ENCODE assay signal across 24 mouse cellular contexts in the genomic region with DNA sequence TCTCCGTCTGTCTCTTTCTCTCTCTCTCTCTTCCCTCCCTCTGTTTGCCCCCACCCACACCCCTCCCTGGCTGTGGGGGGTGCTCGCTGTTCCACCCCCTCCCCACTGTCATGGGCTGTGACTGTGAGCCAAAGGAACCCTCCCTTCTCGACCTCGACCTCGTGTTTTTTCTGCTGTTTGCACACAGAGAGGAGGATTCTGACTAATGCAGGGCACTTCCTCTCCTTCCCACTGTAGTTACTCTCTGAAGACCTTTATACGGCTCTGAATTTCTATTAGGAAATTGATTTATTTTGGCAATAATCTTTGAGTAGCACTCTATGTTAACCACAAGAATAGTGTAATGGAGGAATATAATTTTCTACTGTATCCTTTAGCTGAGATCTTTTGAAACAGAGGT.
DNase-seq lines count a peak whose midpoint lies in the region; ATAC-seq and TF ChIP-seq lines count a peak whose summit lies in the region.
"Had no signal": no experiment of that assay in that cellular context is flagged by ENCODE, and none has a peak within 500 bp of the region (broad histone marks: within the 10 kb centered on the region; RNA-seq: fewer than 3 reads in every experiment).

No protein-coding gene starts in this region.

- H3K4me1 ChIP-seq in hindbrain, embryonic 15.5 days (replicated peaks): no peaks in the 10 kb centered on the region
- H3K4me1 ChIP-seq in hindbrain, embryonic 16.5 days (ENCODE audit: control insufficient read depth, insufficient read depth, low read depth, low read length): peaks cover 2% of the 10 kb centered on the region; the same call in 1 of the 2 replicates
- H3K4me1 ChIP-seq in kidney, embryonic 16.5 days (ENCODE audit: insufficient read depth, low read length): peaks cover 30% of the 10 kb centered on the region
- H3K4me1 ChIP-seq in intestine, postnatal 0 days (replicated peaks; ENCODE audit: control insufficient read depth, insufficient read depth, low read length): no peaks in the 10 kb centered on the region
- H3K4me1 ChIP-seq: embryonic facial prominence, embryonic 12.5 days; embryonic facial prominence, embryonic 15.5 days; hindbrain, embryonic 12.5 days had no signal

- no peaks in the 10 kb centered on the region for H3K27me3 ChIP-seq in hindbrain, embryonic 15.5 days
- no peaks in the 10 kb centered on the region for H3K27me3 ChIP-seq in hindbrain, embryonic 16.5 days (replicated peaks; ENCODE audit: control insufficient read depth, insufficient read depth, low read length)
- H3K27me3 ChIP-seq in kidney, embryonic 16.5 days (ENCODE audit: insufficient read depth, low read length): no peaks in the 10 kb centered on the region
- H3K27me3 ChIP-seq in intestine, postnatal 0 days (replicated peaks; ENCODE audit: control insufficient read depth, insufficient read depth, low read length): no peaks in the 10 kb centered on the region
- H3K27me3 ChIP-seq: embryonic facial prominence, embryonic 12.5 days; embryonic facial prominence, embryonic 15.5 days had no signal

- H3K4me2 ChIP-seq in hindbrain, embryonic 15.5 days: no peak overlapping the region
- no peak overlapping the region for H3K4me2 ChIP-seq in hindbrain, embryonic 16.5 days (ENCODE audit: low read length)
- peak overlapping the region; percentile 39; the same call in 1 of the 2 replicates for H3K4me2 ChIP-seq in kidney, embryonic 16.5 days (replicated peaks; ENCODE audit: low read depth, low read length)
- H3K4me2 ChIP-seq in intestine, postnatal 0 days (replicated peaks; ENCODE audit: low read depth): no peak overlapping the region
- H3K4me2 ChIP-seq: embryonic facial prominence, embryonic 12.5 days; embryonic facial prominence, embryonic 15.5 days; heart, embryonic 11.5 days; hindbrain, embryonic 12.5 days had no signal

- H3K9ac ChIP-seq in hindbrain, embryonic 15.5 days: no peak overlapping the region
- H3K9ac ChIP-seq in hindbrain, embryonic 16.5 days (ENCODE audit: low read depth, low read length): no peak overlapping the region
- no peak overlapping the region for H3K9ac ChIP-seq in kidney, embryonic 16.5 days (replicated peaks; ENCODE audit: low read length)
- H3K9ac ChIP-seq in intestine, postnatal 0 days (ENCODE audit: low read depth, low read length): no peak overlapping the region
- H3K9ac ChIP-seq: embryonic facial prominence, embryonic 12.5 days; embryonic facial prominence, embryonic 15.5 days; forebrain, postnatal 0 days; hindbrain, embryonic 12.5 days had no signal

- no peak for DNase-seq in kidney, postnatal 14 days
- DNase-seq in kidney, postnatal 4 days: peak; percentile 47 to 56
- no peak for DNase-seq in kidney, postnatal 25 days
- DNase-seq: adrenal gland, adult 2 months; adrenal gland, postnatal 14 days; B cell, adult 2 months; cerebellum, adult 11 months; cerebellum, adult 2 months; cerebellum, adult 9-11 months; cerebellum, postnatal 25 days; forebrain, postnatal 0 days; gastrocnemius, adult 2 months; gastrocnemius, postnatal 14 days; heart, adult 11 months had no signal

- TF ChIP-seq CTCF in intestine, postnatal 0 days (IDR thresholded peaks at IDR 0.05; ENCODE audit: low read depth): no peak

- no peaks in the 10 kb centered on the region for H3K36me3 ChIP-seq in hindbrain, embryonic 15.5 days
- no peaks in the 10 kb centered on the region for H3K36me3 ChIP-seq in hindbrain, embryonic 16.5 days (ENCODE audit: control insufficient read depth, insufficient read depth, low read length)
- H3K36me3 ChIP-seq in kidney, embryonic 16.5 days (ENCODE audit: insufficient read depth, low read length): no peaks in the 10 kb centered on the region
- no peaks in the 10 kb centered on the region for H3K36me3 ChIP-seq in intestine, postnatal 0 days (ENCODE audit: control insufficient read depth, insufficient read depth)
- H3K36me3 ChIP-seq: embryonic facial prominence, embryonic 12.5 days; embryonic facial prominence, embryonic 15.5 days; hindbrain, embryonic 12.5 days had no signal

- no peak overlapping the region for H3K4me3 ChIP-seq in hindbrain, embryonic 15.5 days
- H3K4me3 ChIP-seq in hindbrain, embryonic 16.5 days (ENCODE audit: low read length): no peak overlapping the region
- no peak overlapping the region for H3K4me3 ChIP-seq in kidney, embryonic 16.5 days (ENCODE audit: low read length)
- H3K4me3 ChIP-seq in intestine, postnatal 0 days (ENCODE audit: low read depth, low read length): no peak overlapping the region
- H3K4me3 ChIP-seq: embryonic facial prominence, embryonic 12.5 days; embryonic facial prominence, embryonic 15.5 days; gastrocnemius, adult 2 months; hindbrain, embryonic 12.5 days had no signal

- 54% methylated on average over 6 of the region's 6 CpGs for WGBS in hindbrain, embryonic 15.5 days
- 48% methylated on average over 6 of the region's 6 CpGs for WGBS in hindbrain, embryonic 16.5 days
- WGBS in kidney, embryonic 16.5 days: 12% methylated on average over 6 of the region's 6 CpGs
- WGBS in intestine, postnatal 0 days: 33% methylated on average over 6 of the region's 6 CpGs

- no peaks in the 10 kb centered on the region for H3K9me3 ChIP-seq in hindbrain, embryonic 15.5 days
- H3K9me3 ChIP-seq in hindbrain, embryonic 16.5 days (ENCODE audit: control insufficient read depth, low read length): peaks cover 2% of the 10 kb centered on the region; the same call in 1 of the 2 replicates
- no peaks in the 10 kb centered on the region for H3K9me3 ChIP-seq in kidney, embryonic 16.5 days (ENCODE audit: low read length)
- H3K9me3 ChIP-seq in intestine, postnatal 0 days (ENCODE audit: control insufficient read depth): no peaks in the 10 kb centered on the region
- H3K9me3 ChIP-seq: embryonic facial prominence, embryonic 12.5 days; embryonic facial prominence, embryonic 15.5 days; hindbrain, embryonic 12.5 days had no signal

- ATAC-seq in hindbrain, embryonic 15.5 days (ENCODE audit: low FRiP score, low read depth): peak; percentile 54; the same call in 1 of the 2 replicates
- ATAC-seq in hindbrain, embryonic 16.5 days: no peak
- no peak for ATAC-seq in kidney, embryonic 16.5 days (ENCODE audit: low FRiP score, low TSS enrichment)
- ATAC-seq in intestine, postnatal 0 days: no peak
- ATAC-seq: CD4-positive, CD25-positive, alpha-beta regulatory T cell, adult 4 months; forebrain, embryonic 14.5 days; forebrain, postnatal 0 days had no signal

- H3K27ac ChIP-seq in hindbrain, embryonic 15.5 days (replicated peaks): no peak overlapping the region
- no peak overlapping the region for H3K27ac ChIP-seq in hindbrain, embryonic 16.5 days (ENCODE audit: low read depth, low read length)
- H3K27ac ChIP-seq in kidney, embryonic 16.5 days (ENCODE audit: low read length): peak overlapping the region; percentile 85
- H3K27ac ChIP-seq in intestine, postnatal 0 days (ENCODE audit: low read depth, low read length): no peak overlapping the region
- H3K27ac ChIP-seq: embryonic facial prominence, embryonic 12.5 days; embryonic facial prominence, embryonic 15.5 days; gastrocnemius, adult 2 months; hindbrain, embryonic 12.5 days had no signal

Comparison
In these comparisons a context has a peak if more than half of its experiments do, and no peak if none do; other contexts are left out.
1. DNase-seq: peak in kidney, postnatal 4 days (2 of 2); none in kidney, postnatal 14 days (single experiment) and kidney, postnatal 25 days (0 of 2).